Mouse (Mus musculus): ENCODE data around the gene Exo1.
A peak's percentile ranks its signal among the peaks of the same experiment; 100 is the strongest.

Gene Exo1

GRCm38 (mm10) chr1:175880453-175881296 is at the start of gene Exo1:
Gene Exo1 (plus strand): TSS chr1:175880581.
- DNase-seq: peak; percentile 81

GRCm38 (mm10) chr1:175855515-175855914 is 24.9 kb upstream of the Exo1 start:
- DNase-seq: no peak

- DNase-seq: no peak
These were observed 13.3 kb upstream of the Exo1 start for GRCm38 (mm10) chr1:175867050-175867449.

- DNase-seq: no peak
These were observed 12.8 kb upstream of the Exo1 start for GRCm38 (mm10) chr1:175867558-175867957.

- no peak for DNase-seq
These were observed 9.7 kb upstream of the Exo1 start for GRCm38 (mm10) chr1:175870716-175871115.

GRCm38 (mm10) chr1:175872028-175872816 is 8.2 kb upstream of the Exo1 start:
- no peak for DNase-seq

GRCm38 (mm10) chr1:175883398-175883797 is 3.0 kb downstream of the Exo1 start:
- DNase-seq: no peak

- no peak for DNase-seq
These were observed 12.9 kb downstream of the Exo1 start for GRCm38 (mm10) chr1:175893263-175893662.

GRCm38 (mm10) chr1:175893726-175894125 is 13.3 kb downstream of the Exo1 start:
- DNase-seq: no peak

GRCm38 (mm10) chr1:175911207-175911606 is 30.8 kb downstream of the Exo1 start:
- no peak for DNase-seq

GRCm38 (mm10) chr1:175912038-175912437 is 31.7 kb downstream of the Exo1 start:
- DNase-seq: no peak

- no peak for DNase-seq
These were observed 33.4 kb downstream of the Exo1 start for GRCm38 (mm10) chr1:175913728-175914303.

GRCm38 (mm10) chr1:175920029-175920428 is 39.6 kb downstream of the Exo1 start, which contains the start of gene Gm38100:
Gene Gm38100 (plus strand): TSS chr1:175920329.
- DNase-seq: no peak

GRCm38 (mm10) chr1:175921091-175921490 is 40.7 kb downstream of the Exo1 start:
- no peak for DNase-seq

- DNase-seq: peak; percentile 89
These were observed 43.7 kb downstream of the Exo1 start for GRCm38 (mm10) chr1:175923848-175924787.

GRCm38 (mm10) chr1:175931391-175931790 is 51.0 kb downstream of the Exo1 start:
- no peak for DNase-seq

- DNase-seq: peak; percentile 66
These were observed 55.9 kb downstream of the Exo1 start for GRCm38 (mm10) chr1:175936282-175936737.

- DNase-seq: no peak
These were observed 58.4 kb downstream of the Exo1 start for GRCm38 (mm10) chr1:175938731-175939130.

GRCm38 (mm10) chr1:175943168-175943567 is 62.8 kb downstream of the Exo1 start:
- DNase-seq: no peak

GRCm38 (mm10) chr1:175946718-175947315 is 66.4 kb downstream of the Exo1 start:
- no peak for DNase-seq

GRCm38 (mm10) chr1:175950421-175950820 is 70.0 kb downstream of the Exo1 start:
- DNase-seq: no peak

GRCm38 (mm10) chr1:175950851-175951250 is 70.5 kb downstream of the Exo1 start:
- no peak for DNase-seq
